8 mouse cellular contexts compared by ENCODE assay signal in genomic region chr10:83776272-83776878, GRCm38 (mm10). TPM values are rescaled to one million over a fixed set of nuclear protein-coding genes. Genes with fewer than 3 reads are reported as not detected.
DNase-seq lines count a peak whose midpoint lies in the region; ATAC-seq lines count a peak whose summit lies in the region.

No protein-coding gene starts in this region.

- H3K36me3 ChIP-seq in heart, embryonic 12.5 days = no peaks in the 10 kb centered on the region
- no peaks in the 10 kb centered on the region for H3K36me3 ChIP-seq in lung, embryonic 16.5 days (ENCODE audit: control insufficient read depth, insufficient read depth, low read length)

- no peak overlapping the region for H3K9ac ChIP-seq in heart, embryonic 12.5 days
- no peak overlapping the region for H3K9ac ChIP-seq in lung, embryonic 16.5 days (ENCODE audit: low read length)

- no peak overlapping the region for H3K4me3 ChIP-seq in heart, embryonic 12.5 days
- H3K4me3 ChIP-seq in lung, embryonic 16.5 days (ENCODE audit: low read length) = no peak overlapping the region

- WGBS in heart, embryonic 12.5 days = 41% methylated on average over 11 of the region's 11 CpGs
- WGBS in lung, embryonic 16.5 days = 39% methylated on average over 11 of the region's 11 CpGs

- ATAC-seq in heart, embryonic 12.5 days (ENCODE audit: insufficient number of reproducible peaks, low FRiP score) = no peak
- peak; percentile 56; the same call in 1 of the 2 replicates for ATAC-seq in lung, embryonic 16.5 days (ENCODE audit: low read depth)

- no peaks in the 10 kb centered on the region for H3K4me1 ChIP-seq in heart, embryonic 12.5 days (replicated peaks)
- H3K4me1 ChIP-seq in lung, embryonic 16.5 days (replicated peaks; ENCODE audit: control insufficient read depth, insufficient read depth, low read length) = no peaks in the 10 kb centered on the region

- no peaks in the 10 kb centered on the region for H3K27me3 ChIP-seq in heart, embryonic 12.5 days (replicated peaks)
- H3K27me3 ChIP-seq in lung, embryonic 16.5 days (ENCODE audit: control insufficient read depth, insufficient read depth, low read depth, low read length) = no peaks in the 10 kb centered on the region

- DNase-seq in heart, adult 18-20 months = peak; percentile 52 to 80
- peak; percentile 7 for DNase-seq in T-cell, adult 2 months (ENCODE audit: low spot score)
- peak; percentile 72 to 81 for DNase-seq in cerebellum, postnatal 25 days
- peak; percentile 56 for DNase-seq in gastrocnemius, postnatal 14 days
- DNase-seq in kidney, postnatal 4 days = peak; percentile 80 to 85
- peak; percentile 26 for DNase-seq in skeletal muscle tissue, adult 2 months (ENCODE audit: low read depth, low spot score)

- no peak overlapping the region for H3K27ac ChIP-seq in heart, embryonic 12.5 days (ENCODE audit: poor library complexity, severe bottlenecking)
- no peak overlapping the region for H3K27ac ChIP-seq in lung, embryonic 16.5 days (ENCODE audit: low read length)

- H3K4me2 ChIP-seq in heart, embryonic 12.5 days = no peak overlapping the region
- peak overlapping the region; percentile 37; the same call in 1 of the 2 replicates for H3K4me2 ChIP-seq in lung, embryonic 16.5 days (ENCODE audit: low read depth, low read length)

- H3K9me3 ChIP-seq in heart, embryonic 12.5 days (replicated peaks) = peaks cover 20% of the 10 kb centered on the region
- H3K9me3 ChIP-seq in lung, embryonic 16.5 days (ENCODE audit: control insufficient read depth, low read length) = peaks cover 7% of the 10 kb centered on the region

- intact Hi-C loops in gastrocnemius, postnatal 14 days (cut with DNase I; ENCODE audit: low total_unique reads) = no loop called here

RNA-seq across cellular contexts. Expression of gene 1500009L16Rik, which starts 53.7 kb away (rescaled TPM):
- total RNA-seq in heart, adult 18-20 months (2021) = 1 to 10 TPM; 5.3 to 5.6 TPM
- 14.7 and 15.7 TPM in 2 replicates for polyA plus RNA-seq in heart, embryonic 12.5 days (2016; fragmentation: Nextera tagmentation; extraction: Ambion mirVana)
- total RNA-seq in gastrocnemius, postnatal 14 days (2021) = 1 to 10 TPM; 3.2 to 3.6 TPM
- 44.4 and 49.7 TPM in 2 replicates for polyA plus RNA-seq in lung, embryonic 16.5 days (2015; fragmentation: Nextera tagmentation; extraction: Ambion mirVana)

Comparison
In these comparisons a context has a peak if more than half of its experiments do, and no peak if none do; other contexts are left out.
1. DNase-seq: peak in every context shown above with its lines; median percentile 82 in kidney, postnatal 4 days; 76 in cerebellum, postnatal 25 days; 66 in heart, adult 18-20 months; 56 in gastrocnemius, postnatal 14 days; 26 in skeletal muscle tissue, adult 2 months; 7 in T-cell, adult 2 months.